Mouse (Mus musculus) c-Kit-positive CD71-positive TER-119-negative erythroid progenitor cells, embryonic 14.5 days (primary cell): Measurements from ENCODE around the gene Gm10715.
"Not testable (repeated sequence)": the region's sequence is repeated elsewhere in the genome, so short reads cannot be mapped to it uniquely, and the experiment has no call there.

Experiments
- DNase-seq: peaks from one replicate; pipeline ENCODE4 v3.0.0-alpha.2; 2013; ENCODE audit warnings: low read depth

Gm10715 gene

GRCm38 (mm10) chr9:3024912-3025467, 11.7 kb upstream of the Gm10715 start, which contains the start of gene Gm10717:
Gene Gm10717 (plus strand): TSS chr9:3025417.
- DNase-seq: not testable (repeated sequence)

DNA sequence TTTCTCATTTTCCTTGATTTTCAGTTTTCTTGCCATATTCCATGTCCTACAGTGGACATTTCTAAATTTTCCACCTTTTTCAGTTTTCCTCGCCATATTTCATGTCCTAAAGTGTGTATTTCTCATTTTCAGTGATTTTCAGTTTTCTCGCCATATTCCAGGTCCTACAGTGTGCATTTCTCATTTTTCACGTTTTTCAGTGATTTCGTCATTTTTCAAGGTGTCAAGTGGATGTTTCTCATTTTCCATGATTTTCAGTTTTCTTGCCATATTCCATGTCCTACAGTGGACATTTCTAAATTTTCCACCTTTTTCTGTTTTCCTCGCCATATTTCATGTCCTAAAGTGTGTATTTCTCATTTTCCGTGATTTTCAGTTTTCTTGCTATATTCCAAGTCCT, 11.0 kb upstream of the Gm10715 start:
- not testable (repeated sequence) for DNase-seq

DNA sequence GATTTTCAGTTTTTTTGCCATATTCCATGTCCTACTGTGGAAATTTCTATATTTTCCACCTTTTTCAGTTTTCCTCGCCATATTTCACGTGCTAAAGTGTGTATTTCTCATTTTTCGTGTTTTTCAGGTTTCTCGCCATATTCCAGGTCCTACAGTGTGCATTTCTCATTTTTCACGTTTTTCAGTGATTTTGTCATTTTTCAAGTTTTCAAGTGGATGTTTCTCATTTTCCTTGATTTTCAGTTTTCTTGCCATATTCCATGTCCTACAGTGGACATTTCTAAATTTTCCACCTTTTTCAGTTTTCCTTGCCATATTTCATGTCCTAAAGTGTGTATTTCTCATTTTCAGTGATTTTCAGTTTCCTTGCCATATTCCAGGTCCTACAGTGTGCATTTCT, 10.5 kb upstream of the Gm10715 start:
- DNase-seq: not testable (repeated sequence)

GRCm38 (mm10) chr9:3026741-3027140, 9.9 kb upstream of the Gm10715 start:
- DNase-seq: not testable (repeated sequence)

- not testable (repeated sequence) for DNase-seq
Measured at GRCm38 (mm10) chr9:3027200-3027599, 9.5 kb upstream of the Gm10715 start.

DNA sequence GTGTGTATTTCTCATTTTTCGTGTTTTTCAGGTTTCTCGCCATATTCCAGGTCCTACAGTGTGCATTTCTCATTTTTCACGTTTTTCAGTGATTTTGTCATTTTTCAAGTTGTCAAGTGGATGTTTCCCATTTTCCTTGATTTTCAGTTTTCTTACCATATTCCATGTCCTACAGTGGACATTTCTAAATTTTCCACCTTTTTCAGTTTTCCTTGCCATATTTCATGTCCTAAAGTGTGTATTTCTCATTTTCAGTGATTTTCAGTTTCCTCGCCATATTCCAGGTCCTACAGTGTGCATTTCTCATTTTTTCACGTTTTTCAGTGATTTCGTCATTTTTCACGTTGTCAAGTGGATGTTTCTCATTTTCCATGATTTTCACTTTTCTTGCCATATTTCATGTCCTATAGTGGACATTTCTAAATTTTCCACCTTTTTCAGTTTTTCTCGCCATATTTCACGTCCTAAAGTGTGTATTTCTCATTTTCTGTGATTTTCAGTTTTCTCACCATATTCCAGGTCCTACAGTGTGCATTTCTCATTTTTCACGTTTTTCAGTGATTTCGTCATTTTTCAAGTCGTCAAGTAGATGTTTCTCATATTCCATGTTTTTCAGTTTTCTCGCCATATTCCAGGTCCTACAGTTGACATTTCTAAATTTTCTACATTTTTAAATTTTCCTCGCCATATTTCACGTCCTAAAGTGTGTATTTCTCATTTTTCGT, 7.2 kb upstream of the Gm10715 start:
- not testable (repeated sequence) for DNase-seq

DNA sequence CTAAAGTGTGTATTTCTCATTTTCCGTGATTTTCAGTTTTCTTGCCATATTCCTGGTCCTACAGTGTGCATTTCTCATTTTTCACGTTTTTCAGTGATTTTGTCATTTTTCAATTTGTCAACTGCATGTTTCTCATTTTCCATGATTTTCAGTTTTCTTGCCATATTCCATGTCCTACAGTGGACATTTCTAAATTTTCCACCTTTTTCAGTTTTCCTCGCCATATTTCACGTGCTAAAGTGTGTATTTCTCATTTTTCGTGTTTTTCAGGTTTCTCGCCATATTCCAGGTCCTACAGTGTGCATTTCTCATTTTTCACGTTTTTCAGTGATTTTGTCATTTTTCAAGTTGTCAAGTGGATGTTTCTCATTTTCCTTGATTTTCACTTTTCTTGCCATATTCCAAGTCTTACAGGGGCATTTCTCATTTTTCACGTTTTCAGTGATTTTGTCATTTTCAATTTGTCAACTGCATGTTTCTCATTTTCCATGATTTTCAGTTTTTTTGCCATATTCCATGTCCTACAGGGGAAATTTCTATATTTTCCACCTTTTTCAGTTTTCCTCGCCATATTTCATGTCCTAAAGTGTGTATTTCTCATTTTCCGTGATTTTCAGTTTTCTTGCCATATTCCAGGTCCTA, 5.9 kb upstream of the Gm10715 start:
- peak; percentile 87 for DNase-seq

DNA sequence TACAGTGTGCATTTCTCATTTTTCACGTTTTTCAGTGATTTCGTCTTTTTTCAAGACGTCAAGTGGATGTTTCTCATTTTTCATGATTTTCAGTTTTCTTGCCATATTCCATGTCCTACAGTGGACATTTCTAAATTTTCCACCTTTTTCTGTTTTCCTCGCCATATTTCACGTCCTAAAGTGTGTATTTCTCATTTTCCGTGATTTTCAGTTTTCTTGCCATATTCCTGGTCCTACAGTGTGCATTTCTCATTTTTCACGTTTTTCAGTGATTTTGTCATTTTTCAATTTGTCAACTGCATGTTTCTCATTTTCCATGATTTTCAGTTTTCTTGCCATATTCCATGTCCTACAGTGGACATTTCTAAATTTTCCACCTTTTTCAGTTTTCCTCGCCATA, 2.4 kb upstream of the Gm10715 start, which contains the start of gene Gm17535:
Gene Gm17535 (plus strand): TSS at position 301 of the 400 bp plus-strand sequence.
- not testable (repeated sequence) for DNase-seq

DNA sequence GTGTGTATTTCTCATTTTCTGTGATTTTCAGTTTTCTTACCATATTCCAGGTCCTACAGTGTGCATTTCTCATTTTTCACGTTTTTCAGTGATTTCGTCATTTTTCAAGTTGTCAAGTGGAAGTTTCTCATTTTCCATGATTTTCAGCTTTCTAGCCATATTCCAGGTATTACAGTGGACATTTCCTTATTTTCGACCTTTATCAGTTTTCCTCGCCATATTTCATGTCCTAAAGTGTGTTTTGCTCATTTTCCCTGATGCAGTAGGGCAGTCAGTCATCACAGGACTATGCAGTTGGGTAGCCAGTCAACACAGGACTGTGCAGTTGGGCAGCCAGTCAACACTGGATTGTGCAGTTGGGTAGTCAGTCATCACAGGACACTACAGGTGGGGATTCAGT, 1.5 kb downstream of the Gm10715 start:
- DNase-seq: not testable (repeated sequence)
